Mouse (Mus musculus) embryonic facial prominence, embryonic 11.5 days (tissue): Measurements from ENCODE around the gene Ace3. TPM values are rescaled to one million over a fixed set of nuclear protein-coding genes. Genes with fewer than 3 reads are reported as not detected.
A peak's percentile ranks its signal among the peaks of the same experiment; 100 is the strongest.

ENCODE experiments used
- ATAC-seq: fragments of 200-750 bp; cut with Nextera tagmentation; replicated peaks from 2 replicates; pipeline ENCODE4 v1.8.0; 2017; ENCODE audit warnings: low read depth; ENCODE audit not compliant: insufficient number of reproducible peaks, low FRiP score, low TSS enrichment
- DNase-seq: peaks from one replicate; pipeline ENCODE4 v3.0.0-alpha.2; 2015; ENCODE audit warnings: low spot score
- H3K27ac ChIP-seq: fragments of 300-500 bp; sonication (generic); replicated peaks from 2 replicates; pipeline ENCODE4 v1.5.1; 2014; ENCODE audit warnings: mild to moderate bottlenecking, low read depth, low read length, control low read depth
- H3K27me3 ChIP-seq: fragments of 300-500 bp; sonication (generic); 2 replicates; pipeline ENCODE4 v1.6.1; 2014; ENCODE audit warnings: mild to moderate bottlenecking, low read length, moderate library complexity, mixed read lengths; ENCODE audit not compliant: control insufficient read depth, insufficient read depth
- H3K36me3 ChIP-seq: fragments of 300-500 bp; sonication (generic); replicated peaks from 2 replicates; pipeline ENCODE4 v1.6.1; 2014; ENCODE audit warnings: low read depth, mild to moderate bottlenecking, low read length, moderate library complexity, mixed read lengths; ENCODE audit not compliant: control insufficient read depth, insufficient read depth
- H3K4me1 ChIP-seq: fragments of 300-500 bp; sonication (generic); 2 replicates; pipeline ENCODE4 v1.6.1; 2014; ENCODE audit warnings: low read length, mixed read lengths; ENCODE audit not compliant: control insufficient read depth, insufficient read depth
- H3K4me2 ChIP-seq: fragments of 300-500 bp; sonication (generic); 2 replicates; pipeline ENCODE4 v1.6.1; 2014; ENCODE audit warnings: low read depth, mild to moderate bottlenecking, control low read depth, low read length, moderate library complexity
- H3K4me3 ChIP-seq: fragments of 300-500 bp; sonication (generic); 2 replicates; pipeline ENCODE4 v1.5.1; 2014; ENCODE audit warnings: low read depth, low read length, control low read depth
- H3K9ac ChIP-seq: fragments of 300-500 bp; sonication (generic); replicated peaks from 2 replicates; pipeline ENCODE4 v1.6.1; 2014; ENCODE audit warnings: mild to moderate bottlenecking, control low read depth, low read length
- H3K9me3 ChIP-seq: fragments of 300-500 bp; sonication (generic); replicated peaks from 2 replicates; pipeline ENCODE4 v1.6.1; 2016; ENCODE audit warnings: mild to moderate bottlenecking, low read length, inconsistent platforms, mixed read lengths; ENCODE audit not compliant: control insufficient read depth
- WGBS: fragments of 180-500 bp; shearing (Covaris S2); extraction: QIAGEN DNeasy Blood & Tissue Kit; methylation state at CpG from one replicate; pipeline ENCODE4 v1.1.7; 2014; 5-methylcytosine and 5-hydroxymethylcytosine counted together
- polyA plus RNA-seq: library from polyadenylated mRNA; unstranded; fragments of >200 nt; fragmentation: Nextera tagmentation; extraction: Ambion mirVana; gene quantifications from 2 replicates; pipeline ENCODE4 v1.2.1, GENCODE M21; 2014

Gene Ace3
- polyA plus RNA-seq = not detected in 2 replicates

DNA sequence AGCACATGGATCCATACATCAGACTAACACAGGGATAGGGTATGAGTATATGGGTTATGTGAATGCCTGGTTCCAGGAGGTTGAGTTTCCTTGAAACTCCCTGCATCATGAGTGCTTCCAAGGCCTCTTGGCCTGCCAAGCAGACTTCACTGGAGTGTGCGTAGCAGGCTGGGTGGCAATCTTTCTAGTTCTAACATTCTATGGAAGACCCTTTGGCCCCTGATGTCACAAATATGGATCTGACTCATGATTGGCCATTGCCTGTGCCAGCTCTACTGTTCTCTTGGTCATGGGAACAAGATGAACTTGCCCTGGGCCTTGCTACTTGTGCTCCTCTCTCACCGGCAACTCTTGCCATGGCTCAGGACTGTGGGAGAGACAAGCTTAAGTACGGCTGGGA is at the start of gene Ace3:
Gene Ace3, plus strand, starts transcription at position 301 of the 400 bp plus-strand sequence.
- Histone ChIP-seq H3K9ac (no peak within 1 kb of the TSS), H3K36me3 (no peaks in the 10 kb centered on the region), H3K27ac (no peak within 1 kb of the TSS), H3K4me1 (no peaks in the 10 kb centered on the region), H3K9me3 (no peaks in the 10 kb centered on the region), H3K4me3 (no peak within 1 kb of the TSS), H3K4me2 (no peak within 1 kb of the TSS), H3K27me3 (no peaks in the 10 kb centered on the region)
- ATAC-seq (no peak), DNase-seq (no peak)
- 98% methylated on average over 3 of the region's 3 CpGs for WGBS

DNA sequence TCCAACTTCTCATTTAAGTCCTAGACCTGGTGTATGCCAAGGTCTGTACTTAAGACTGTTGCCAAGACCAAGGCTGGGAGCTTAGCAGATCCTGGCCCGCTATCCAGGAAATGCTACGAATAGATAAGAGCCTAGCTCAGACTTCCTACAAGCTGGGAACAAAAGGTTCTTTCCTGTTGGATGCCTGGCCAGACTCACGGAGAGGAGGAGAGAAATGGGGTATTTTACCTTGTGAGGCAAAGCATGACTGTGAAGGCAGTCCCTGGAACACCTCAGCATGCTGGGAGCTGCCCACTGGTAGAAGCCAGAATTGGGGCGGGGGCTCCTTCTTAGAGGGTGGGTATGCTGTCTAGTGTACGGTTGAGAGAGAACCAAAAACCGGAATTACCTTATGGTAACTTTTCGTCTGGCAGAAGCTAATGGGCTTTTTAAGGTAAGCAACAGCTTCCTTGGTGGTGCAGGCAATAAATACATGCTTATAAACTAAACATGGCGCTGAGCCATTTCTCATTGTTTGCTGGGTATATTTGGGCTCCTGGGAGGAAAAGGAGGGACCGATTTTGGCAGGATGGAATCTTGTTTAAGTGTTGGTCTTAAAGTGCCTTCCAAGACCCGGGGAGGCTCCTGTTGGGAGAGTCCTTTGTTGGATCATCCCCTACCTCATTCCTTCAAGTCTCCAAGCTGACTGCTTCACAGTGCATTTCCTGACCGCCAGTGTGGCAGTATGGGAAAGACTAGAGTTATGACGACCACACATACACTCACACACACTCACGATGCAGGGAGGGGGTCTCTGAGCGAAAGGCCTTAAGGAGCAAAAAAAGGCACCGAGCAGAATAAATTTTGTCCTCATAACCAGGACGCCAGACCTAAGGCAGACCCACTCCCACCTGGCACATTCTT is 49.5 kb upstream of the Ace3 start:
- Histone ChIP-seq H3K27me3 (peaks cover 8% of the 10 kb centered on the region), H3K27ac (no peak overlapping the region), H3K4me1 (no peaks in the 10 kb centered on the region), H3K9ac (no peak overlapping the region), H3K9me3 (no peaks in the 10 kb centered on the region), H3K36me3 (no peaks in the 10 kb centered on the region), H3K4me2 (no peak overlapping the region; the same call in 1 of the 2 replicates), H3K4me3 (peak overlapping the region; percentile 68)
- ATAC-seq (no peak), DNase-seq (no peak)
- 82% methylated on average over 16 of the region's 16 CpGs for WGBS

DNA sequence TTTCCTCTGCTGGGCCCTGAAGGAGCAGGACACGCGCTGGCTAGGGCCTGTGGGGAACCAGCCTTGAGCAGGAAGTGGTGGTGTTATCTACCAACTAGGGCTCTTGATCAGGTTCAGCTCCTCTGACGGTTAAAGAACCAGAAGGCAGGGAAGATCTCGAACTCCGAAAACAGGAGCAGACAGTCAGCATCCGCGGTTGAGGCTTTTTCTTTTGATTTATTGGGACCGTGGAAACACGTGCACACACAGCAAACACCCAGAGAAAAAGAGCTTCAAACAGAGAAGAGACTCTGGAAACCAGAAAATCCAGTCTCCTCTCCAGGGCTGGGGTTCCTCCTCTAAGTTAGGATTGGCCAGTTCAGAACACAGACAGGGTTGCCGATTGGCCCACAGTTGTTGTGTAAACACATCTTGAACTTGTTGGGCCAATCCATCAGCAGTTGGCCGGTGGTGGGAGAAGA is 47.8 kb upstream of the Ace3 start:
- peak; percentile 60 for DNase-seq
- Histone ChIP-seq H3K4me3 (no peak overlapping the region), H3K27ac (no peak overlapping the region), H3K36me3 (no peaks in the 10 kb centered on the region), H3K9ac (no peak overlapping the region), H3K27me3 (peaks cover 8% of the 10 kb centered on the region), H3K4me1 (no peaks in the 10 kb centered on the region), H3K9me3 (no peaks in the 10 kb centered on the region), H3K4me2 (no peak overlapping the region)
- 44% methylated on average over 11 of the region's 11 CpGs for WGBS
- no peak for ATAC-seq

DNA sequence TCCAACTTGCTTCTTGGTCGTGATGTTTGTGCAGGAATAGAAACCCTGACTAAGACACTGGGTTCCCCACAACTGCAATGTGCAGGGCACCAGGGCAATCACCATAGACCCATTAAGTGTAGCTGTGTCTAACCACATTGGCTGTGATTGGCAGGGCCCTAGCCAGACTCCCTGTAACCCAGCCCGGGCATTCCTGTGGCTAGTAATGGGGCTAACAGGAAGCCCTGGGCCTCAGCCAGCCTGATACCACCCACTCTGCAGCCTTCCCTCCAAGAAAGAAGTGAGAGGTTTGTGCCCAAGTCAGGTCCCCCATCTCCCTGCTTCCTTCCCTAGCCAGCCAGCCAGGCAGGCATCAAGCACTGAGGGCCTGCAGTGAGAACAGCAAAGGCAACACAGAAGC is 46.2 kb upstream of the Ace3 start:
- 69% methylated on average over 2 of the region's 2 CpGs for WGBS
- no peaks in the 10 kb centered on the region for H3K9me3 ChIP-seq
- no peak overlapping the region for H3K9ac ChIP-seq
- ATAC-seq (no peak), DNase-seq (no peak)
- H3K4me2 ChIP-seq = no peak overlapping the region
- H3K36me3 ChIP-seq = no peaks in the 10 kb centered on the region
- H3K4me1 ChIP-seq = no peaks in the 10 kb centered on the region
- no peak overlapping the region for H3K4me3 ChIP-seq
- peaks cover 8% of the 10 kb centered on the region for H3K27me3 ChIP-seq
- no peak overlapping the region for H3K27ac ChIP-seq

DNA sequence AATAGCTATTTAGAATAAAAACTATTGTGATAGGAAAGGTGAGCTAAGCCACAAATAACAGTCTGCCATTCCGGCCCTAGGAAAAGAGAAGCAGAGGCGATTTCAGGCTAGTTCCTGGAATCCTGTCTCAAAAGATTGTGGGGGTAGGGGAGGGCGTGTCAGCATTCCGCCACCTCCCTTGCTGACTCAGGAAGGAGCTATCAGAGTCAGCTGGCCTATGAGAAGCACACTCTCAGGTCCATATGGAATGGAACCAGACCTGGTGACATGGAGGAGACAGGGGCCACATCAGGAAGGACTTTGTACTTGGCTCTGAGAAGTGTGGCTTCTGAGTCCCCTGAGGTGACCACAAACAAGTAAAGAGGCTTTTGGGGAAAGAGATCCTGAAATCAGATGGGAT is 44.0 kb upstream of the Ace3 start:
- H3K36me3 ChIP-seq = no peaks in the 10 kb centered on the region
- 68% methylated on average over 4 of the region's 4 CpGs for WGBS
- H3K27ac ChIP-seq = no peak overlapping the region
- no peaks in the 10 kb centered on the region for H3K9me3 ChIP-seq
- no peak overlapping the region for H3K9ac ChIP-seq
- no peak overlapping the region for H3K4me3 ChIP-seq
- no peak for ATAC-seq
- no peak for DNase-seq
- no peaks in the 10 kb centered on the region for H3K27me3 ChIP-seq
- no peaks in the 10 kb centered on the region for H3K4me1 ChIP-seq
- H3K4me2 ChIP-seq = no peak overlapping the region

DNA sequence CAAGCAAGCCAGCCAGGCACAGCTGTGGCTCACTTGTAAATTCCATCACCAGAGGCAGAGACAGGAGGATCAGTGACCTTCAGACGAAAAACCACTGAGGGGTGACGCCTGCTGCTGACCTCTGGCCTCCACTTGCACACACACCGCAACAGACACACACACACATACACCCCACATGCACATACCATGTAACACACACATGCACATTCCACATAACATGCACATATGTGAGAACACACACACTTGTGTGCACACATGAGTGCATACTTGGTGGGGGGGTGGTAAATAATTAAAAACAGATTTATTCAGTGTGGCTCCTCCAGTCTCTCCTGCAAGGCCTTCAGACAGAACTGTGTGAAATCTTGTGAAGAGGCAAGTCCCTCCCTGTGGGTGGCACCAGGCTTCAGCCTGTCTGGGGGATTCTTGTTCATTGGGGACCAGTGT is 42.9 kb upstream of the Ace3 start:
- H3K4me3 ChIP-seq = no peak overlapping the region
- no peak overlapping the region for H3K9ac ChIP-seq
- H3K9me3 ChIP-seq = no peaks in the 10 kb centered on the region
- H3K27me3 ChIP-seq = no peaks in the 10 kb centered on the region
- H3K4me2 ChIP-seq = no peak overlapping the region
- no peaks in the 10 kb centered on the region for H3K4me1 ChIP-seq
- 33% methylated on average over 3 of the region's 3 CpGs for WGBS
- no peak overlapping the region for H3K27ac ChIP-seq
- DNase-seq = peak; percentile 14
- no peaks in the 10 kb centered on the region for H3K36me3 ChIP-seq
- no peak for ATAC-seq

DNA sequence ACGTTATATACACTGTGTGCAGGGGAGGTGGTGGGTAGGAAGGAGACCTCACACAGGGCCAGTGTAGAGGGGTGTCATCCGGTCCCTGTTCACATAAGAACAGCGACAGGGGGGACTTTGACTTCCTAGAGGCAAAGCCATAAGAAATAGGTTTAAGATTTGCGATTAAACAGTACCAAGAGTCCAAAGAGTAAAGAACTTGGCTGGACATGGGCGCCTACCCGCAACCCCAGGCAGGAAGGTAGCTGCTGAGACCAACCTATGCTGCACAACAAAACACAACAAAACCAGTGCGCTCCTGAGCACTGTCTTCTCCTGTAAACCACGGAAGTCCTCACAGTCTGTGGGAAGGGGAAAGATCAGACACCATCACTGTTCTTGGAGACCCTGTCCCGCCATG is 42.4 kb upstream of the Ace3 start:
- Histone ChIP-seq H3K9me3 (no peaks in the 10 kb centered on the region), H3K9ac (no peak overlapping the region), H3K4me1 (no peaks in the 10 kb centered on the region), H3K4me3 (no peak overlapping the region), H3K27me3 (no peaks in the 10 kb centered on the region), H3K36me3 (no peaks in the 10 kb centered on the region), H3K4me2 (no peak overlapping the region), H3K27ac (no peak overlapping the region)
- ATAC-seq = no peak
- DNase-seq = no peak
- WGBS = 87% methylated on average over 9 of the region's 9 CpGs

DNA sequence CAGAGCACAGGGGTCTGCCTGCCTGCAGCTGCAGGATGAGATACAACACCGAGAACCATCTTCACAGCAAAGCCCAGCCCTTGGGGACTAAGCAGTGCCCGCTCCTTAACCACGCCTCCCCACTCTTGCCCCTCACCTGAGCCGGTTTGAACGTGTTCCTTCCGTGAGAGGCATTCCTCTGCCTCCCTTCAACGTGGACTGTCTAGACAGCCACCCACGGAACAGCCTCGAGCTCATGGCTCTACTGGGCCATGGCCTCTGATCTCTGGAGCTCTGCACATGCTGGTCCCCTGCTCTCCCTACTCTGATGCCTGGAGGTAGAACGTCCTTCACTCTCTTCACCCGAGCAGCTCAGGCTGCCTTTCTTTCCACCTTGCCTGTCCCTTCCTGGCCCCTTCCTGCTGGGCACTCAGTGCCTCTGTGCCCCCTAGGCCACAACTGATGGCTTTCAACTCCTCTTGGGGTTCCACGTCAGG is 41.5 kb upstream of the Ace3 start, which contains the start of gene Cyb561:
Gene Cyb561, minus strand, starts transcription at position 426 of the 476 bp plus-strand sequence.
- ATAC-seq = no peak
- H3K9ac ChIP-seq = no peak within 1 kb of the TSS
- no peak within 1 kb of the TSS for H3K27ac ChIP-seq
- H3K36me3 ChIP-seq = no peaks in the 10 kb centered on the region
- H3K9me3 ChIP-seq = no peaks in the 10 kb centered on the region
- H3K4me1 ChIP-seq = no peaks in the 10 kb centered on the region
- H3K27me3 ChIP-seq = no peaks in the 10 kb centered on the region
- H3K4me2 ChIP-seq = no peak within 1 kb of the TSS
- WGBS = 78% methylated on average over 12 of the region's 12 CpGs
- no peak for DNase-seq
- H3K4me3 ChIP-seq = no peak within 1 kb of the TSS
